Mouse (Mus musculus) limb, embryonic 15.5 days (tissue): Measurements from ENCODE around the gene Dmrtc1a. TPM values are rescaled to one million over a fixed set of nuclear protein-coding genes. Genes with fewer than 3 reads are reported as not detected.
A peak's percentile ranks its signal among the peaks of the same experiment; 100 is the strongest.
"Not testable (repeated sequence)": the region's sequence is repeated elsewhere in the genome, so short reads cannot be mapped to it uniquely, and the experiment has no call there.

Experiments
- ATAC-seq: fragments of 200-750 bp; cut with Nextera tagmentation; 2 replicates; pipeline ENCODE4 v1.8.0; 2017; ENCODE audit warnings: low read depth, moderate TSS enrichment; ENCODE audit not compliant: insufficient number of reproducible peaks, low FRiP score, low TSS enrichment
- H3K27ac ChIP-seq: fragments of 300-500 bp; sonication (generic); 2 replicates; pipeline ENCODE4 v1.5.1; 2015; ENCODE audit warnings: moderate library complexity, mild to moderate bottlenecking, inconsistent platforms
- H3K27me3 ChIP-seq: fragments of 300-500 bp; sonication (generic); 2 replicates; pipeline ENCODE4 v1.6.1; 2015; ENCODE audit warnings: inconsistent platforms
- H3K36me3 ChIP-seq: fragments of 300-500 bp; sonication (generic); 2 replicates; pipeline ENCODE4 v1.6.1; 2015; ENCODE audit warnings: inconsistent platforms
- H3K4me1 ChIP-seq: fragments of 300-500 bp; sonication (generic); 2 replicates; pipeline ENCODE4 v1.6.1; 2015; ENCODE audit warnings: inconsistent platforms
- H3K4me2 ChIP-seq: fragments of 300-500 bp; sonication (generic); 2 replicates; pipeline ENCODE4 v1.6.1; 2015; ENCODE audit warnings: mild to moderate bottlenecking, inconsistent platforms
- H3K4me3 ChIP-seq: fragments of 300-500 bp; sonication (generic); 2 replicates; pipeline ENCODE4 v1.5.1; 2015; ENCODE audit warnings: mild to moderate bottlenecking, inconsistent platforms
- H3K9ac ChIP-seq: fragments of 300-500 bp; sonication (generic); 2 replicates; pipeline ENCODE4 v1.6.1; 2015; ENCODE audit warnings: inconsistent platforms
- H3K9me3 ChIP-seq: fragments of 300-500 bp; sonication (generic); 2 replicates; pipeline ENCODE4 v1.6.1; 2016; ENCODE audit warnings: inconsistent platforms
- WGBS: fragments of 180-500 bp; shearing (Covaris S2); methylation state at CpG from one replicate; pipeline ENCODE4 v1.1.7; 2015; 5-methylcytosine and 5-hydroxymethylcytosine counted together
- polyA plus RNA-seq: library from polyadenylated mRNA; unstranded; fragments of >200 nt; fragmentation: Nextera tagmentation; extraction: Ambion mirVana; gene quantifications from 2 replicates; pipeline ENCODE4 v1.2.1, GENCODE M21; 2015

Gene Dmrtc1a
- 0.30 and 0.47 TPM in 2 replicates for polyA plus RNA-seq

DNA sequence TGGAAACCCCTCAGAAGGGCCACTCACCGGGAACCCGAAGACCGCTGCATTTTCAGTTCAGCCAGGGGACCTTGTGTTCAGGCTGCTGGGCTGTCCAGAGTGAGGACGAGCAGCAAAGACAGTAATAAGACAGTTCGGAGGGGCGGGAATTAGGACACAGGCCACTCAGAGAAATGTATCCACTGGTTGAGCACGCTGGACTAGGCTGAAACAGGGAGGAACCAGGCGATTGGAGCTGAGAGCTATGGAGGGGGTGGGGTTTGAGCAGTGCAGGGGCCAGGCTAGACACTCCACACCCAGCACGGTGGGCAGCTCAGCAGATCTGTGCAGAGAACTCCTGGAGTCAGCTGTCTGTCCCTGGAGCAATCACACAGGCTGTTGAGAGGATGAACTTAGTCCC, at the start of gene Dmrtc1a, which contains the start of gene 1700011M02Rik:
Gene Dmrtc1a (minus strand): TSS at position 101 of the 400 bp plus-strand sequence.
Gene 1700011M02Rik (plus strand): TSS at position 319 of the 400 bp plus-strand sequence.
- not testable (repeated sequence) for H3K4me2 ChIP-seq, H3K27ac ChIP-seq, H3K4me1 ChIP-seq, H3K9me3 ChIP-seq, ATAC-seq, H3K36me3 ChIP-seq, H3K4me3 ChIP-seq, H3K27me3 ChIP-seq, H3K9ac ChIP-seq
- 80% methylated on average over 8 of the region's 9 CpGs for WGBS

DNA sequence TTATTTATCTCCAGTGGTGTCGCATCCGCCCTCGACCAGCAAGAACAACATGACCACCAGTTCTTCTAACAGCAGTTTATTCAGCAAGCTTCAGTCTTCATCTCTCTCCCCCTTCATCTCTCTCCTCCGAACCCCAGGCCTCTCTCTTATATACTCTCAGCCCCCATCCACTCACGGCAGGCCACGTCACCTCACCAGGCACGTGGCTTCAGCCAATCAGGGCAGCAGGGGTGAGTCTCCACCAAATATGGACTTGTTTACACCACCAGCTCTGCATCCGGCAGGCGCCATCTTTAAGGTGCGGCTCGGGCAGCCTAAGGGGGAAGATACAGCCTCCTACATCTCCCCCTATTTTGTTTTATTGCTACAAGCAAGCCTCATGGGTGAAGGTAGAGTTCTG, 41.6 kb upstream of the Dmrtc1a start:
- ATAC-seq, result not testable (repeated sequence)

DNA sequence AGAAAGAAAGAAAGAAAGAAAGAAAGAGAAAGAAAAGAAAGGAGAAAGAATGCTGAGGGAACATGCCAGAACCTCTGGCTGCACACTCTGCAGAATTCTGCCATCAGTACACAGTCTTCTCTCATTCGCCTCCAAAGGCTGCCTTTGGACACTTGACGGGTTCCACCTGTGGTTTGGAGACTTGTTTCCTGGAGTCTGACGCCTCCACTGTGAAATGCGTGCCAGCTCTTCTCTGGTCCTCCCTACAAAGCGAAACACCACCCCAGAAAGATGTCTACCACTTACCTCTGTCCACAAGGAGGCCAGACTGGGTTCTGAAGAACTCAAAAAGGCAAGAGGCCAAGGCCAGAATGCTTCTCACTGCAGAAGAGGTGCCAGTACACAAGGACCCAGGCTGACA, 28.3 kb upstream of the Dmrtc1a start:
- no peak overlapping the region for H3K27ac ChIP-seq
- H3K4me3 ChIP-seq, result no peak overlapping the region
- no peak overlapping the region for H3K4me2 ChIP-seq
- peaks cover 32% of the 10 kb centered on the region for H3K27me3 ChIP-seq
- WGBS, result 46% methylated on average over 5 of the region's 5 CpGs
- no peak for ATAC-seq
- H3K36me3 ChIP-seq, result no peaks in the 10 kb centered on the region
- no peak overlapping the region for H3K9ac ChIP-seq
- 0 out of 2 replicates have a peak, but pooled peaks cover 3% of the 10 kb centered on the region for H3K4me1 ChIP-seq
- no peaks in the 10 kb centered on the region for H3K9me3 ChIP-seq

More for the DNA sequence above, 41.6 kb upstream of the Dmrtc1a start:
- not testable (repeated sequence) for H3K36me3 ChIP-seq, H3K4me3 ChIP-seq, H3K4me1 ChIP-seq, H3K27me3 ChIP-seq, H3K27ac ChIP-seq, H3K9ac ChIP-seq, H3K4me2 ChIP-seq, H3K9me3 ChIP-seq
- WGBS, result 89% methylated on average over 11 of the region's 11 CpGs

DNA sequence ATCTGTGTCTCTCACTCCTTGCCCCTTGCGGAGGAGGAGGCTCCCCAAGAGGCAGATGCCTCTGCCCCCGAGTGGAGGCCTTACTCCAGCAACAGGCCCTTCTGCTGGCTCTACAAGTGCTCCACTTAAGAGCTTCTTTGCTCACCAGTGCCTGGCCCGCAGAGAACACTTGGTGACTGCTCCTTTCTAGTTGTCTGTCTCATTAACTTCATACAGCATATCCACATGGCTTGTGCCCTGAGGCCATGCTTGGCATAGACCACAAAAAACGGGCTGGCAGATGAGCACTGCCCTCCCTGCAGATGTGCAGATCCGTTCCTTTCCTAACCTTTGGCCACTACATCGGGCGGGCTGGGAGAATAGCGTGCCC, 25.9 kb upstream of the Dmrtc1a start:
- 47% methylated on average over 8 of the region's 8 CpGs for WGBS
- Histone ChIP-seq H3K4me3 (peak overlapping the region; percentile 52), H3K36me3 (no peaks in the 10 kb centered on the region), H3K27me3 (peaks cover 35% of the 10 kb centered on the region), H3K9ac (no peak overlapping the region), H3K4me2 (peak overlapping the region; percentile 66), H3K4me1 (0 out of 2 replicates have a peak, but pooled peaks cover 3% of the 10 kb centered on the region), H3K27ac (no peak overlapping the region), H3K9me3 (no peaks in the 10 kb centered on the region)
- ATAC-seq, result no peak

DNA sequence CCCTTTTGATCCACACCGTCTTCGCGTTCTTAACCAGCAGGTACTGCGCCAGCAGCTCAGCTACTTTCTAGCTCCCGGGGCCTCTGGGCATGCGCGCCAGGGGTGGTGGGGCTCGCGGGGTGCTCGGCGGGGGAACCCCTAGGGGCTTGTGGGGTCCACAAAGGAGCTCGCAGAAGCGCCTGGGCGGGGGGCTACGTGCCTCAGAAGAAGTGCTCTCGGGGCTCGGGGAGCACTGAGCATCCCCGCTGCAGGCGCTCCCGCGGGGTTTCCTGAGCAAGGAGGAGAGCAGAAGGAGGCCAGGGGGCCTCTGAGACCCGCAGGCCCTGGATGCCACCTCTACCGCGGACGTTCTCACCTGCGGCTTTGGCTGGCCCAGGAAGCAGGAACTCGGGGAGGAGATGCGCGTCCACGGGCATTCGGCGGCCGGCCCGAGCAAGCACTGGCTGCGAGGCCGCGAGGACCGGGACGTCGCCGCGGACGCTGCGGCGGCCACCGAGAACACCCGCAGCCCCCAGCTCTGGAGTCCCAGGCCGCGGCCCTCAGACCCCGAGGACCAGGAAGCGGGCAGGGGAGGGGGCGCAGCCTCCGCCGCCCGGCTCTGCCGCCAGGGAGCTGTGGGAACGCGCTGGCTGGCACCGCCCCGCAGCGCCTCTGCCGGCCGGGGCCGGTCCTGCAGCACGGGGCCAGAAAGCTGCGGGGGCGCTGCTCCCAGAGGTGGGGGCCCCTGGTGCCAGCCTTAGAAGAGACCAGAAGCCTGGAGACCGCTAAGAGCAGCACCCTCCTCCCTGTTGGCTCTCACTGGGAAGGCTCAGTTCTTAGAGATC, 25.3 kb upstream of the Dmrtc1a start:
- Histone ChIP-seq H3K4me1 (0 out of 2 replicates have a peak, but pooled peaks cover 3% of the 10 kb centered on the region), H3K36me3 (no peaks in the 10 kb centered on the region), H3K4me3 (peak overlapping the region; percentile 52), H3K4me2 (peak overlapping the region; percentile 66), H3K27me3 (peaks cover 35% of the 10 kb centered on the region), H3K27ac (no peak overlapping the region), H3K9ac (peak overlapping the region; percentile 40), H3K9me3 (no peaks in the 10 kb centered on the region)
- WGBS, result 23% methylated on average over 57 of the region's 68 CpGs
- peak; percentile 40; the same call in 1 of the 2 replicates for ATAC-seq

DNA sequence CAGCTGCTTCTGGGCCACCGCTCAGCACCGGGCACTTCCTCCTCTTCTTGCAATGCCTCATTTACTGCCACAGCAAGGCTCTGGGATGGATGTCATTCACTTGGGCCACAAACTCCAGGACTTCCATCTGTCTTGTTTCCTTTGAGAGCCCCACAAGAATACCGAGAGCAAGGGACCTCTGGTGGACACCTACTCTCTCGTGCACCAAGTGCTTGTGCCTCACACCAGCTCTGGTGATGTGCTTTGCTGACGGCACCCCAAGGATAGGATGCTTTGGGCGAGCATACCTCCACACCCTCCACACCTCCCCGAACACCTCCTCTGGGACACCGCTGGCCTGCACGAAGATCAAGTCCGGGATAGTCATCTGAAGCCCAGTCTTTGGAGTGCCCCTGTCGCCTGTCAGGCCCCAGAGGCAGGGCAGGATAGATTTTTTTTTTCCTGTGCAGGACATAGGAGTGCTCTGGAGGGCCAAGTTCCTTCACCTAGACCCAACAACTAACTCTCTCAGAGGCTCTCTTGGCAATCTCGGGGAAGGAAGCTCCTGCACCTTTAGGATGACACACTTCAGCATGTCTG, 24.6 kb upstream of the Dmrtc1a start:
- H3K36me3 ChIP-seq, result no peaks in the 10 kb centered on the region
- H3K27me3 ChIP-seq, result peaks cover 35% of the 10 kb centered on the region
- H3K27ac ChIP-seq, result no peak overlapping the region
- H3K4me2 ChIP-seq, result peak overlapping the region; percentile 66
- no peak for ATAC-seq
- H3K4me1 ChIP-seq, result 0 out of 2 replicates have a peak, but pooled peaks cover 3% of the 10 kb centered on the region
- WGBS, result 45% methylated on average over 12 of the region's 12 CpGs
- H3K9ac ChIP-seq, result no peak overlapping the region
- H3K9me3 ChIP-seq, result no peaks in the 10 kb centered on the region
- peak overlapping the region; percentile 52 for H3K4me3 ChIP-seq

DNA sequence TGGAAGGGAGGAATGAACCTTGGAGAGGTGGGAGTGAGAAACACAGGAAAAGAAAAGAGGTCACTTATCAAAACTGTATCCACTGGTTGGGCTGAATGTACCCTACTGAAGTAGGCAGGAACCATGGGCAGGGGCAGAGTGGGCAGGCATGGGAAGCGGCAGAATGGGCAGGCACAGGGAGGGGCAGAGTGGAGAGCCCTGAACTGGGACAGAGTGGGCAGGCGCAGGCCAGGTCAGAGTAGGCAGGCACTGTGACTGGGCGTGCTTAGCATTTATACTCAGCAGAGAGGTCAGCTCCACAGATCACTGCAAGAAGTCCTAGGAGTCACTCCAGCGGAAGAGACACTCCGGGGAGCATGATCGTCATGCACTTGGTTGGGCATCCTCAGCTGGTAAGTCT, 19.6 kb upstream of the Dmrtc1a start, which contains the start of gene 1700018G05Rik:
Gene 1700018G05Rik (plus strand): TSS at position 301 of the 400 bp plus-strand sequence.
- H3K4me3 ChIP-seq, result not testable (repeated sequence)

DNA sequence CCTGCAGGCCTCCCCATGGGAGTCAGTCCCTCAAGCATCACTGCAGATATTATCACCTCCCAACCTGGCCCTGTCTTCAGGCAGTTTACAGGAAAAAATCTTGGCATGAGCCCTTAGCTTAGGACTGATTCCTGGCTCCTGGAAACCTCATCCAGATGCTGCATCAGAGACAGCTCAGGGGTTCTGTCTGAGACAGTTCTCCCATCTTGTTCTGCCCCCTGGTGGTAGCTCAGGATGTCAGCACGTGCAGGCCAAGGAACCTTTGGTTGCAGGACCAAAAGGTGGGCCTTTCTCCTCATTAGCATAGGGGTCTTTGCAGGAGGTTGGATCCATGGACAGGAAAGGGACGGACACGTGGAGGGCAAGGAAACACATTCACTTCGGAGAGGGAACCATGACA, 18.2 kb upstream of the Dmrtc1a start:
- H3K36me3 ChIP-seq, H3K27ac ChIP-seq, H3K27me3 ChIP-seq, H3K9ac ChIP-seq, H3K4me3 ChIP-seq, H3K9me3 ChIP-seq, ATAC-seq, H3K4me1 ChIP-seq, H3K4me2 ChIP-seq: not testable (repeated sequence)
- 29% methylated on average over 4 of the region's 4 CpGs for WGBS

More for the DNA sequence above, 19.6 kb upstream of the Dmrtc1a start, which contains the start of gene 1700018G05Rik:
- ATAC-seq, H3K4me2 ChIP-seq, H3K36me3 ChIP-seq, H3K27me3 ChIP-seq, H3K4me1 ChIP-seq, H3K9me3 ChIP-seq, H3K9ac ChIP-seq, H3K27ac ChIP-seq: not testable (repeated sequence)
- WGBS, result 89% methylated on average over 6 of the region's 6 CpGs

DNA sequence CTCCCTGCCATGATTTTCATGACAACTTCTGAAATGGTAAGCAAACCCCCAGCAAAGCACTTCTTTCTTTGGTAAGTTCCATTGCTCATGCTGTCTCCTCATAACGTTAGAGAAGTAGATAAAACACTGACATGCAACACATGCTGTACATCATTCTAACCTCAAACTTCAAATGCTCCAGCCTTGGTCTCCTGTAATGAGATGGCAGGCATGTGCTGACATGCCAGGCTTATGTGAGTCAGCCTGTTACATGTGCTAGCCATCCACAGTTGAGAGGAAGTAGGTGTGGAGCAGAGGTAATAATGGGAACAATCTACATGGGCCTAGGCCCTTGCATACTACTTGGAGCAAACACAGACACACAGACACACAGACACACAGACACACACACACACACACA, 6.3 kb upstream of the Dmrtc1a start:
- not testable (repeated sequence) for H3K36me3 ChIP-seq, H3K4me1 ChIP-seq, H3K9me3 ChIP-seq, H3K27me3 ChIP-seq, H3K9ac ChIP-seq, ATAC-seq, H3K4me3 ChIP-seq, H3K4me2 ChIP-seq, H3K27ac ChIP-seq
- WGBS, result 68% methylated on average over 1 of the region's 1 CpGs

DNA sequence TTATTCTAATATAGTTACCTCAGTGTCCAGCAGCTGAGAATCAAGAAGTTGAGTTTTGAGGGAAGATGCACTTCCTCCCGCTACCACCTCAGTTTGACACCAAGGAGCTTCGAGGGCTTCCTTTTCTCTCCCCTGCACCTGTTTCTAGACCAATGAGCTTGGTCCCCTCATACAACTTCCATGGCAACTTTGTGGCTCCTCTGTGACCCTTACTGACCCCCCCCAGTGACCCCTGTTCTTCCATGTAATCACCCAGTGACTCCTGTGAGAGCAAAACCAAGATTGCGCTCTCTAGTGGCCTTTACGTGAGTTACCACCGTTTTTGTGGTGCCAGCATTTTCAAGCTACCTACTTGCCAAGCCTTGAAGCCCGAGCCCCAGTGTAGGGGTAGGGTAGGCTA, 40.6 kb downstream of the Dmrtc1a start, which contains the start of gene 1700031F05Rik:
Gene 1700031F05Rik (minus strand): TSS at position 101 of the 400 bp plus-strand sequence.
- 89% methylated on average over 6 of the region's 6 CpGs for WGBS
- Histone ChIP-seq H3K36me3 (no peaks in the 10 kb centered on the region), H3K9me3 (no peaks in the 10 kb centered on the region), H3K4me2 (no peak within 1 kb of the TSS), H3K9ac (no peak within 1 kb of the TSS), H3K4me1 (no peaks in the 10 kb centered on the region), H3K4me3 (no peak within 1 kb of the TSS), H3K27ac (no peak within 1 kb of the TSS), H3K27me3 (no peaks in the 10 kb centered on the region)
- ATAC-seq, result no peak

DNA sequence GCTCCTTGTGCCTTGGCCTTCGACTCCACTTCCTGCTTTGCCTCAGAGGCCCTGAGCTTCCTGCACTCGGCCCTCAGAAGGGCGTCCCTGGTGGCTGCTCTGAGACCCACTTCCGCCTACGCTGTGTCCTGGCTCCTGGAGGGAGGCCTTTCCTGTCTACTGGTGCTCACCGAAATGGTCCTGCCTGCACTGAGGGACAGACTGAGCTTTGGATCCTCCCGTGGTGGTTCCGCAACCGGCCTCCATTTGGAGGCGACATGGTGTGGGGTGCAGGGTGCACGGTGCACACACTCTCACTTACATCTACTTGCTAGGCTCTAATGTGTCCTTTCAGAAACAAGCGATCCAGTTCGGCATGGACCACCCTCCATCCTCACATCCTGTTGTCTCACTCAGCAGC, 54.0 kb downstream of the Dmrtc1a start, which contains the start of gene Dmrtc1c2:
Gene Dmrtc1c2 (minus strand): TSS at position 101 of the 400 bp plus-strand sequence.
- H3K9me3 ChIP-seq, ATAC-seq, H3K36me3 ChIP-seq, H3K27me3 ChIP-seq, H3K27ac ChIP-seq, H3K4me1 ChIP-seq, H3K9ac ChIP-seq, H3K4me2 ChIP-seq, H3K4me3 ChIP-seq: not testable (repeated sequence)
- 78% methylated on average over 5 of the region's 13 CpGs for WGBS
